8 mouse cellular contexts compared by ENCODE assay signal in genomic region chr13:62887712-62888441, GRCm38 (mm10). TPM values are rescaled to one million over a fixed set of nuclear protein-coding genes. Genes with fewer than 3 reads are reported as not detected.
A peak's percentile ranks its signal among the peaks of the same experiment; 100 is the strongest.
DNase-seq lines count a peak whose midpoint lies in the region; ATAC-seq lines count a peak whose summit lies in the region.

TSS of gene Fbp1 (minus strand) at chr13:62888282.

- DNase-seq in left cerebral cortex, postnatal 4 days = peak; percentile 44
- DNase-seq in left cerebral cortex, postnatal 10 days (ENCODE audit: extremely low spot score in 1 of 2, low spot score in 2 of 2) = no peak
- DNase-seq in kidney, adult 9 months = peak; percentile 93
- DNase-seq in thymus, postnatal 25 days = peak; percentile 57
- DNase-seq in testis, postnatal 10 days (ENCODE audit: low spot score) = no peak
- DNase-seq in adrenal gland, adult 18-20 months (ENCODE audit: low spot score in 2 of 2) = no peak

- no peaks in the 10 kb centered on the region for H3K36me3 ChIP-seq in embryonic facial prominence, embryonic 13.5 days

- 0 out of 2 replicates have a peak, but pooled peaks cover 7% of the 10 kb centered on the region for H3K9me3 ChIP-seq in embryonic facial prominence, embryonic 13.5 days

- no peak for ATAC-seq in embryonic facial prominence, embryonic 13.5 days (ENCODE audit: insufficient number of reproducible peaks, insufficient read depth, low FRiP score, low TSS enrichment, low read depth)
- peak; percentile 96 for ATAC-seq in megakaryocyte progenitor cell, adult 5-6 weeks (replicated peaks; ENCODE audit: poor library complexity)

- peak within 1 kb of the TSS; percentile 30 for H3K4me3 ChIP-seq in embryonic facial prominence, embryonic 13.5 days

- H3K4me1 ChIP-seq in embryonic facial prominence, embryonic 13.5 days = peaks cover 15% of the 10 kb centered on the region

- 3% methylated on average over 29 of the region's 29 CpGs for WGBS in embryonic facial prominence, embryonic 13.5 days

- peaks cover 52% of the 10 kb centered on the region for H3K27me3 ChIP-seq in embryonic facial prominence, embryonic 13.5 days

- peak within 1 kb of the TSS; percentile 57 for H3K4me2 ChIP-seq in embryonic facial prominence, embryonic 13.5 days

- intact Hi-C loops in left cerebral cortex, postnatal 4 days (cut with DNase I) = no loop called here
- intact Hi-C loops in left cerebral cortex, postnatal 10 days (cut with DNase I) = no loop called here

- H3K9ac ChIP-seq in embryonic facial prominence, embryonic 13.5 days = peak within 1 kb of the TSS; percentile 49; the same call in 1 of the 2 replicates

- H3K27ac ChIP-seq in embryonic facial prominence, embryonic 13.5 days = no peak within 1 kb of the TSS

RNA-seq across cellular contexts. Expression of gene Fbp1, which starts in this region (rescaled TPM):
- total RNA-seq in left cerebral cortex, postnatal 4 days (2021) = under 1 TPM; 0.46 to 0.92 TPM
- total RNA-seq in left cerebral cortex, postnatal 10 days (2021) = under 1 TPM in 1 of 2 experiments, not detected in 1; 0.39 TPM
- polyA plus RNA-seq in embryonic facial prominence, embryonic 13.5 days (2015; fragmentation: Nextera tagmentation; extraction: Ambion mirVana) = 0.66 and 5.3 TPM in 2 replicates
- 10.5 and 13.8 TPM in 2 replicates for total RNA-seq in megakaryocyte progenitor cell, adult 5-6 weeks (2015)
- 10.5 and 19.5 TPM in 2 replicates for total RNA-seq in megakaryocyte progenitor cell, adult 5-6 weeks (2017)
- total RNA-seq in adrenal gland, adult 18-20 months (2021) = 1 to 10 TPM; 6.7 to 7.2 TPM

Comparison
In these comparisons a context has a peak if more than half of its experiments do, and no peak if none do; other contexts are left out.
1. RNA of gene Fbp1 (total RNA-seq): 10.5 to 19.5 TPM in megakaryocyte progenitor cell, adult 5-6 weeks and 6.7 to 7.2 TPM in adrenal gland, adult 18-20 months; 0.46 to 0.92 TPM in left cerebral cortex, postnatal 4 days and 0.39 TPM in left cerebral cortex, postnatal 10 days; every median in the first group is over 4 times any median in the second.
2. Peak in DNase-seq in left cerebral cortex, postnatal 4 days; RNA of the gene not detected or under 1 TPM.
3. DNase-seq: peak in kidney, adult 9 months (single experiment) and thymus, postnatal 25 days (single experiment); none in left cerebral cortex, postnatal 10 days (0 of 2), testis, postnatal 10 days (single experiment) and adrenal gland, adult 18-20 months (0 of 2).